Mouse (Mus musculus) E14TG2a.4 (cell line): ENCODE data around the gene Myo1d.

Experiments used
- CTCF ChIP-seq: conservative IDR thresholded peaks from 2 replicates; pipeline ENCODE4 v1.5.1; 2014; ENCODE audit warnings: low read length
- NANOG ChIP-seq: IDR thresholded peaks from 2 replicates; pipeline ENCODE4 v1.6.1; 2014; ENCODE audit warnings: borderline replicate concordance, low read length, mixed read lengths

DNA sequence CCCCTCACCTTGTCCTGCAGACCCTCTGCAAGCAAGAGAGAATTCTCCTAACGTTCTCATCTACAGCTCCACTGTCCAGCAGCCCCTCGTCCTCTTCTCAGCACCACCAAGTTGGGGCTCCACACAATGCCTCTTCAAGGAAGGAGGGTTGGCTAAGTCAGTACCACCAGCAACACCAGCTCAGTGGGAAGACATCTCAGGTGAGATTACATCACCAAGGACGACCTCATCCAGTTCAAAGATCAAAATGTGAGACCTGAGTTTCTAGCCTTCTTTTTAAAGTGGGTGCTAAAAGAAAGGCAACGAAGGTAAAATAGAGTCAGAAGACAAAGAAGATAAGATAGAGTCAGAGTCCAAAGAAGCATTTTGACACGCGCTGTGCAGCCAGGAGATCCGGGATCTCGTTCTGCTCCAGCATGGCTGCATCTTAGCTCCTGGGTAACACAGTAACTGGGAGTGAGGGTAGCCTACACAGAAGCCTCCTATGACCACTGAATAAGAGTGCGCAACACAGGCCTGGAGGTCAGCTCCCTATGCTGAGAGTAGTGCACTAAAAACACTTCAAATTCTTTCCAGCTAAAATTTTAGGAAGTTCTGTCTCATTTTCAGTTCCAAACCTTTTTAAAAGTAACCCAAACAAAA is 56.3 kb downstream of the Myo1d start:
- TF ChIP-seq CTCF (no peak), NANOG (no peak)
